Mouse (Mus musculus): Measurements from ENCODE around the gene Styxl1. TPM values are rescaled to one million over a fixed set of nuclear protein-coding genes. Genes with fewer than 3 reads are reported as not detected.

Gene Styxl1
- polyA plus RNA-seq, 1 experiment from 2014 or later: 0.31 TPM

DNA sequence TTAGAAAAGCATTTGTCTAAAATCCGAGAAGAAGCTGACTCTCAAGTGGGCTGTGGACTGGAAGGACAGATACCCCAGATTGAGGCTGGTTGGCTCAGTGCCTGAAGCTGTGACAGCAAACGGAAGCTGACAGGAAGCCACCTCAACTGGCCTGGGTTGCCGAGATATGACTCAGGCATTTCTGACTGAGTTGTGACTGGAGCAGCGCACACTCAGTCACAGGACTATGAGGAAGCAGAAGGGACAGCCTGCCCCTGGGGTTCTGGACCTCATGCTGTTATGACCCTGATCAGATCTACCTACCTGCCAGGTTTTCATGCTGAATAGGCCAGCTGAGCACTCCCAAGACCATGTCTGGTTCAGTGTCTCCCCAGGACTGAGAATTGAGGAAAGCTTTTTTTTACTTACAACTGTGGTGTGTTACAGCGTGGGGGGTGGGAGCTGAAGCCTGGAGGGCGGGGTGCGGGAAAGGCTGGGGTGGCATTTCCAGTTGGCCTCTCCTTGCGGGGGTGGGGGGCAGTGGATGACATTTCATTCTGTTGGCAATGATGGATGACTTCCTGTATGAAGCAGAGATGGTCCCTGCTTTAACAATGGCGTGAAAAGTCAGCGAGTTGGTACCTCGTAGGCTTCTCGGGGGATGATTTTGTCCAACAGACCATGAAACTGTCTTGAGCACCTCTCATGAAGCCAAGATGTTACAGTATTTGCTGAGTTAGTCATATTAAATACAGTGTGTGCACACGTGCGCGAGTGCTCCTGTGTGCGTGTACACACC lies 64.6 kb downstream of the Styxl1 start:
- ATAC-seq (replicated peaks; ENCODE audit: insufficient number of reproducible peaks, low FRiP score, low TSS enrichment, low read depth) (no peak), DNase-seq (ENCODE audit: low spot score) (no peak)
- Histone ChIP-seq H3K9me3 (replicated peaks; ENCODE audit: control insufficient read depth, low read length) (no peaks in the 10 kb centered on the region), H3K4me2 (ENCODE audit: low read depth, low read length) (no peak overlapping the region), H3K9ac (replicated peaks; ENCODE audit: low read length) (no peak overlapping the region), H3K4me1 (ENCODE audit: control insufficient read depth, insufficient read depth, low read length) (no peaks in the 10 kb centered on the region), H3K36me3 (replicated peaks; ENCODE audit: control insufficient read depth, insufficient read depth, low read depth, low read length) (no peaks in the 10 kb centered on the region; the same call in 1 of the 2 replicates), H3K27ac (replicated peaks; ENCODE audit: low read depth, low read length) (no peak overlapping the region), H3K4me3 (ENCODE audit: low read depth, low read length) (no peak overlapping the region), H3K27me3 (ENCODE audit: control insufficient read depth, insufficient read depth, low read length) (no peaks in the 10 kb centered on the region)
- WGBS: 77% methylated on average over 16 of the region's 16 CpGs

- H3K4me1 ChIP-seq (ENCODE audit: control insufficient read depth, insufficient read depth, low read length): no peaks in the 10 kb centered on the region
- H3K4me3 ChIP-seq (ENCODE audit: low read depth, low read length): no peak overlapping the region
- no peaks in the 10 kb centered on the region for H3K9me3 ChIP-seq (replicated peaks; ENCODE audit: control insufficient read depth, low read length)
- DNase-seq (ENCODE audit: low spot score) (no peak), ATAC-seq (replicated peaks; ENCODE audit: insufficient number of reproducible peaks, low FRiP score, low TSS enrichment, low read depth) (no peak)
- H3K9ac ChIP-seq (replicated peaks; ENCODE audit: low read length): no peak overlapping the region
- WGBS: 79% methylated on average over 4 of the region's 4 CpGs
- no peaks in the 10 kb centered on the region; the same call in 1 of the 2 replicates for H3K36me3 ChIP-seq (replicated peaks; ENCODE audit: control insufficient read depth, insufficient read depth, low read depth, low read length)
- H3K27me3 ChIP-seq (ENCODE audit: control insufficient read depth, insufficient read depth, low read length): no peaks in the 10 kb centered on the region
- H3K27ac ChIP-seq (replicated peaks; ENCODE audit: low read depth, low read length): no peak overlapping the region
- H3K4me2 ChIP-seq (ENCODE audit: low read depth, low read length): no peak overlapping the region
These were observed 65.4 kb downstream of the Styxl1 start for GRCm38 (mm10) chr5:135712803-135713202.

- Histone ChIP-seq H3K27me3 (ENCODE audit: control insufficient read depth, insufficient read depth, low read length) (no peaks in the 10 kb centered on the region), H3K9ac (replicated peaks; ENCODE audit: low read length) (no peak overlapping the region), H3K9me3 (replicated peaks; ENCODE audit: control insufficient read depth, low read length) (no peaks in the 10 kb centered on the region), H3K4me3 (ENCODE audit: low read depth, low read length) (no peak overlapping the region), H3K36me3 (replicated peaks; ENCODE audit: control insufficient read depth, insufficient read depth, low read depth, low read length) (no peaks in the 10 kb centered on the region; the same call in 1 of the 2 replicates), H3K4me2 (ENCODE audit: low read depth, low read length) (no peak overlapping the region), H3K27ac (replicated peaks; ENCODE audit: low read depth, low read length) (no peak overlapping the region), H3K4me1 (ENCODE audit: control insufficient read depth, insufficient read depth, low read length) (no peaks in the 10 kb centered on the region)
- WGBS: 88% methylated on average over 13 of the region's 13 CpGs
- ATAC-seq (replicated peaks; ENCODE audit: insufficient number of reproducible peaks, low FRiP score, low TSS enrichment, low read depth): no peak
- no peak for DNase-seq (ENCODE audit: low spot score)
These were observed 66.4 kb downstream of the Styxl1 start for GRCm38 (mm10) chr5:135711582-135712355.

DNA sequence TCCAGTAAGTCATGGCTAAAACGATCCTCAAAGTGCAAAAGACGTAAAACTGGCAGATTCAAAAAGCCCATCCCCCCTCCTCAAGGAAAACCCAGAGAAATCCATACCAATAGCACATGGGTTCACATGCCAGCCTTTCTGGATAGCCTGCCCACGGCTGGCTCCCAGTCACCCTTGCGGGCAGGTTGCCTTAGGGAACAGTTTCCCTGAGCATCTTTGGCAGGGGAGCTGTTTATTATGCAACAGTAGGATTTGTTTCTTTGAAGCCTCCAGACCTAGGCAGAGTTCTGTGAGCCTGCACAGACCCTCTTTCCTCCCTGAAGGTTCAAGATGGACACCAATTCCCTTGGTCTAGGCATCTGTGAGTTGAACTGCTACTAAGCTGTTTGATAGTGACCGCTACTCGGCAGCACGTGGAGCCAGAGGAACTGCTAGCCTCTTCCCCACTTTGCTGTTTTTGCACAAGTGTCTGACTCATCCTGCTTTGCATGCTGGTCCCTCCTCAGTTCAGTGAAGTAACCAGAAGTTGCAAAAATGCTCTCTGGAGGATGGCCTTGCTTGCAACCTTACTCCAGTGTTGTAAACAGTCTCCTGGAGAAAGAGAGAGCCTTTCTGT lies 67.5 kb downstream of the Styxl1 start:
- DNase-seq (ENCODE audit: low spot score) (no peak), ATAC-seq (replicated peaks; ENCODE audit: insufficient number of reproducible peaks, low FRiP score, low TSS enrichment, low read depth) (no peak)
- no peaks in the 10 kb centered on the region for H3K27me3 ChIP-seq (ENCODE audit: control insufficient read depth, insufficient read depth, low read length)
- no peak overlapping the region for H3K9ac ChIP-seq (replicated peaks; ENCODE audit: low read length)
- no peaks in the 10 kb centered on the region for H3K36me3 ChIP-seq (replicated peaks; ENCODE audit: control insufficient read depth, insufficient read depth, low read depth, low read length)
- H3K27ac ChIP-seq (replicated peaks; ENCODE audit: low read depth, low read length): no peak overlapping the region
- no peak overlapping the region for H3K4me3 ChIP-seq (ENCODE audit: low read depth, low read length)
- H3K4me1 ChIP-seq (ENCODE audit: control insufficient read depth, insufficient read depth, low read length): no peaks in the 10 kb centered on the region
- no peak overlapping the region for H3K4me2 ChIP-seq (ENCODE audit: low read depth, low read length)
- no peaks in the 10 kb centered on the region for H3K9me3 ChIP-seq (replicated peaks; ENCODE audit: control insufficient read depth, low read length)
- 92% methylated on average over 7 of the region's 7 CpGs for WGBS

GRCm38 (mm10) chr5:135709716-135710115 lies 68.5 kb downstream of the Styxl1 start:
- Histone ChIP-seq H3K36me3 (replicated peaks; ENCODE audit: control insufficient read depth, insufficient read depth, low read depth, low read length) (no peaks in the 10 kb centered on the region), H3K4me2 (ENCODE audit: low read depth, low read length) (no peak overlapping the region), H3K27ac (replicated peaks; ENCODE audit: low read depth, low read length) (no peak overlapping the region), H3K9ac (replicated peaks; ENCODE audit: low read length) (no peak overlapping the region), H3K27me3 (ENCODE audit: control insufficient read depth, insufficient read depth, low read length) (no peaks in the 10 kb centered on the region), H3K4me3 (ENCODE audit: low read depth, low read length) (no peak overlapping the region), H3K4me1 (ENCODE audit: control insufficient read depth, insufficient read depth, low read length) (no peaks in the 10 kb centered on the region), H3K9me3 (replicated peaks; ENCODE audit: control insufficient read depth, low read length) (no peaks in the 10 kb centered on the region)
- DNase-seq (ENCODE audit: low spot score): no peak
- ATAC-seq (replicated peaks; ENCODE audit: insufficient number of reproducible peaks, low FRiP score, low TSS enrichment, low read depth): no peak
- 93% methylated on average over 5 of the region's 5 CpGs for WGBS

GRCm38 (mm10) chr5:135707855-135708254 lies 70.3 kb downstream of the Styxl1 start:
- no peaks in the 10 kb centered on the region for H3K4me1 ChIP-seq (ENCODE audit: control insufficient read depth, insufficient read depth, low read length)
- WGBS: 36% methylated on average over 1 of the region's 1 CpGs
- H3K36me3 ChIP-seq (replicated peaks; ENCODE audit: control insufficient read depth, insufficient read depth, low read depth, low read length): no peaks in the 10 kb centered on the region
- no peak overlapping the region for H3K9ac ChIP-seq (replicated peaks; ENCODE audit: low read length)
- DNase-seq (ENCODE audit: low spot score) (no peak), ATAC-seq (replicated peaks; ENCODE audit: insufficient number of reproducible peaks, low FRiP score, low TSS enrichment, low read depth) (no peak)
- H3K9me3 ChIP-seq (replicated peaks; ENCODE audit: control insufficient read depth, low read length): no peaks in the 10 kb centered on the region
- no peak overlapping the region for H3K4me3 ChIP-seq (ENCODE audit: low read depth, low read length)
- H3K27ac ChIP-seq (replicated peaks; ENCODE audit: low read depth, low read length): no peak overlapping the region
- no peaks in the 10 kb centered on the region for H3K27me3 ChIP-seq (ENCODE audit: control insufficient read depth, insufficient read depth, low read length)
- no peak overlapping the region for H3K4me2 ChIP-seq (ENCODE audit: low read depth, low read length)

DNA sequence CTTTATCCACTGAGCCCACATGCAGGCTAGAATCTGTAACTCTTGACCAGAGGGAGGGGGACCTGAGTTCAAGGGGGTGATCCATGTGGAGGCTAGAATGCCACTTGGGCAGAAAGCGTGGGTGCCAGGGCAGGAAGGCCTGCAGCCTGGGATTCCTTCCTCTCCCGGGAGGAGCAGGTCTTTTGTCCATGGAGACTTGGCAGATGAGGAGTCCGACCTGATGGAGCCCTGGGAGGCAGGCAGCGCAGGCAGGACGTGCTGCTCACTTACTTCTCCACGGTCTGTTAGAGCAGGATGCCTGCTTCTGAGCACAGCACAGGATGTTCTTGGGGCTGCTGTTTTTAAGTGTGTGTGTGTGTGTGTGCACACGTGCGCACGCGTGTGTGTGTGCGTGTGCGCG lies 71.1 kb downstream of the Styxl1 start:
- 92% methylated on average over 13 of the region's 13 CpGs for WGBS
- no peak for ATAC-seq (replicated peaks; ENCODE audit: insufficient number of reproducible peaks, low FRiP score, low TSS enrichment, low read depth)
- Histone ChIP-seq H3K9me3 (replicated peaks; ENCODE audit: control insufficient read depth, low read length) (no peaks in the 10 kb centered on the region), H3K4me2 (ENCODE audit: low read depth, low read length) (no peak overlapping the region), H3K4me1 (ENCODE audit: control insufficient read depth, insufficient read depth, low read length) (no peaks in the 10 kb centered on the region), H3K27me3 (ENCODE audit: control insufficient read depth, insufficient read depth, low read length) (no peaks in the 10 kb centered on the region), H3K4me3 (ENCODE audit: low read depth, low read length) (no peak overlapping the region), H3K9ac (replicated peaks; ENCODE audit: low read length) (no peak overlapping the region), H3K36me3 (replicated peaks; ENCODE audit: control insufficient read depth, insufficient read depth, low read depth, low read length) (no peaks in the 10 kb centered on the region), H3K27ac (replicated peaks; ENCODE audit: low read depth, low read length) (no peak overlapping the region)
- no peak for DNase-seq (ENCODE audit: low spot score)

- H3K4me2 ChIP-seq (ENCODE audit: low read depth, low read length): no peak overlapping the region
- H3K36me3 ChIP-seq (replicated peaks; ENCODE audit: control insufficient read depth, insufficient read depth, low read depth, low read length): no peaks in the 10 kb centered on the region
- 93% methylated on average over 4 of the region's 4 CpGs for WGBS
- no peaks in the 10 kb centered on the region for H3K9me3 ChIP-seq (replicated peaks; ENCODE audit: control insufficient read depth, low read length)
- no peak for DNase-seq (ENCODE audit: low spot score)
- H3K27ac ChIP-seq (replicated peaks; ENCODE audit: low read depth, low read length): no peak overlapping the region
- no peak for ATAC-seq (replicated peaks; ENCODE audit: insufficient number of reproducible peaks, low FRiP score, low TSS enrichment, low read depth)
- H3K4me3 ChIP-seq (ENCODE audit: low read depth, low read length): no peak overlapping the region
- no peak overlapping the region for H3K9ac ChIP-seq (replicated peaks; ENCODE audit: low read length)
- H3K4me1 ChIP-seq (ENCODE audit: control insufficient read depth, insufficient read depth, low read length): no peaks in the 10 kb centered on the region
- no peaks in the 10 kb centered on the region for H3K27me3 ChIP-seq (ENCODE audit: control insufficient read depth, insufficient read depth, low read length)
These were observed 72.8 kb downstream of the Styxl1 start for GRCm38 (mm10) chr5:135705383-135705782.

All from embryonic facial prominence, embryonic 11.5 days (tissue).